Mouse (Mus musculus): ENCODE measurements at regions not wholly inside any gene's neighbourhood (a gene's known extent, or its start where the extent isn't known, plus 50 kb on each side); places are given as distances from the start of the nearest gene placed in this dataset.

GRCm38 (mm10) chr10:93373265-93373664 is 62.3 kb upstream of the Elk3 start:
- TF ChIP-seq CTCF (conservative IDR thresholded peaks at IDR 0.05 in 1 of 2, IDR thresholded peaks at IDR 0.05 in 1 of 2; ENCODE audit: low read depth in 2 of 2, low read length in 2 of 2) (no peak), E2F4 (IDR thresholded peaks at IDR 0.05; ENCODE audit: insufficient replicate concordance, low read depth, low read length) (no peak), NELFE (IDR thresholded peaks at IDR 0.05; ENCODE audit: low read depth, low read length) (no peak), RAD21 (IDR thresholded peaks at IDR 0.05; ENCODE audit: low read depth, low read length) (no peak), POLR2A (IDR thresholded peaks at IDR 0.05; ENCODE audit: low read depth, low read length) (no peak), MAFK (IDR thresholded peaks at IDR 0.05; ENCODE audit: insufficient replicate concordance, low read length) (peak; percentile 89), POLR2AphosphoS2 (IDR thresholded peaks at IDR 0.05; ENCODE audit: low read depth, low read length) (no peak), EP300 (IDR thresholded peaks at IDR 0.05; ENCODE audit: low read length) (no peak), ZMIZ1 (IDR thresholded peaks at IDR 0.05; ENCODE audit: low read depth, low read length) (no peak), MAX (IDR thresholded peaks at IDR 0.05; ENCODE audit: low read length) (no peak), HCFC1 (IDR thresholded peaks at IDR 0.05; ENCODE audit: low read depth, low read length) (no peak), USF2 (conservative IDR thresholded peaks at IDR 0.05; ENCODE audit: low read depth, low read length) (no peak), GABPA (IDR thresholded peaks at IDR 0.05; ENCODE audit: insufficient replicate concordance, low read depth, low read length) (no peak), SIN3A (IDR thresholded peaks at IDR 0.05; ENCODE audit: low read length) (no peak)
